Mouse (Mus musculus) heart, postnatal 4 days (tissue): ENCODE data around the gene Fhod1. TPM values are rescaled to one million over a fixed set of nuclear protein-coding genes. Genes with fewer than 3 reads are reported as not detected.

ENCODE experiments used
- DNase-seq: peaks from one replicate; pipeline ENCODE4 v3.0.0; 2021
- total RNA-seq, 2 experiments: library from RNA; stranded (reverse); gene quantifications; 2 replicates each; pipeline ENCODE4 v1.2.3; 2021

Fhod1 gene
- total RNA-seq, 2 experiments from 2014 or later = 9.0 to 10.4 TPM

DNA sequence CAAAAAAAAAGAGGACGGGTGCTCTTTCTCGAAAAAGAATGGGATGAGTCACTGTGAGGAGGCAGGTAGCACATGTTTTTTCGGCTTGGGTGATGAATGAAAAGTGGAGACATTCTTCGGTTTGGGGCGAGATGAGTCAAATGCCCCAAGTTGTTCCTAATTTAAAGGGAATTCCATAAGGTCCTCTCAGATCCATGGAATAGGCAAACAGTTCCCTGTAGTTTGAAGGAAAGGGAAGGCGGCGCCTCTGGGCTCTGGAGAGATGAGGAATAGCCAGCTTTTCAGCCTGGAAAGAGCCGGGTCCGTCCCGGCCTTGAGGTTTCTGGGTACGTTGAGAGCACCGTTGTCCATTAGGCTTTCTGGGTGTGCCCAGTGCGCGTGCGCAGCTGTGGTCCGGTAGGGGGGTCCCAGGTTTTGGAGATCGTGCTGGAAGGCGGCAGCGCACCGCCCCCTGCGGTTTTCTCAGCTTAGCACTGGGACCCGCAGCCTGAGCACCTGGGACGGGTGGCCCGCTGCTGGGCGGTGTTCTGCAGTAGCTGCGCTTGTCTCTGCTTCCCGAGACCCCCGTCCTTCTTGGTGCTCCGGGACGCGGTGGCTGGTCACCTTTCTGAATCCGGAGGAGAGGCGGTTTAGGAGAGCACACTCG is 820 bp upstream of the Fhod1 start, which contains the start of gene Slc9a5:
Gene Slc9a5, plus strand, starts transcription at position 394 of the 646 bp plus-strand sequence.
- DNase-seq = peak; percentile 59

DNA sequence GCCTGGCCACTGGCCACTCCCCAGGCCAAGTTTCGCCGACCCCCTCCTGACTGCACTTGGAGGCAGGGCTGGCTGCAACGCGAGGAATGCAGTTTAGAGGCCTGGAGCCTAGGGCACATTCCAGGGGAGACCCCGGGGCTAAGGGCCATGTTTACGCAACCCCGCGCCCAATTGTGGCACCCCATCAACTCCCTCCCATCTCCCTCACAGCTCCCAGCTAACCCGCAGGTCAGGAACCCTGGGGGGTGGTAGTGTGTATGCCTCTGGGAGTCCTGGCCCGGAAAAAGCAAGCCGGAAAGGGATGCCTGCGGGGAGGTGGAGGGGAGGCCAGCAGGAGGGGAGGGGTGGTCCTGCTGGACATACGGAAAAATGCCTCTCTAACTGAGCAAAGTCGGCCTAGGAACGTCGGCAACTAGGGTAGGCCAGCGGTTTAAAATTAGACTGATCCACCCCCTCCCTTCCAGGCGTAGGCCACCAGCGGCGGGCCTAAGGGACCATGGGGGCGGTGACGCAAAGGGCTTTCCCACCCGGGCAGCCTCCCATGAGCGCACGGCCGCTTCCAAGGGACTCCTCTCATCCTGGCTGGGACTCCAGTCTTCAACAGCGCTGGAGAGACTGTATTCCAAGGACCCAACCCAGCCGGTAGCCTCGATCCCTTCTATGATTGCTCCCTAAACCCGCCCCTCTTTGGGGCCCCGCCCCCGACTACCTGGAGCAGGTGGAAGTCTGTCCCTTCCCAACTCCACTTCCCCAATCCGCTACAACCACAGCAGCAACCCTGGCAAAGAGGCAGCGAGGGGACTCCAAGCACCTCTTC is 934 bp downstream of the Fhod1 start:
- peak; percentile 86 for DNase-seq

DNA sequence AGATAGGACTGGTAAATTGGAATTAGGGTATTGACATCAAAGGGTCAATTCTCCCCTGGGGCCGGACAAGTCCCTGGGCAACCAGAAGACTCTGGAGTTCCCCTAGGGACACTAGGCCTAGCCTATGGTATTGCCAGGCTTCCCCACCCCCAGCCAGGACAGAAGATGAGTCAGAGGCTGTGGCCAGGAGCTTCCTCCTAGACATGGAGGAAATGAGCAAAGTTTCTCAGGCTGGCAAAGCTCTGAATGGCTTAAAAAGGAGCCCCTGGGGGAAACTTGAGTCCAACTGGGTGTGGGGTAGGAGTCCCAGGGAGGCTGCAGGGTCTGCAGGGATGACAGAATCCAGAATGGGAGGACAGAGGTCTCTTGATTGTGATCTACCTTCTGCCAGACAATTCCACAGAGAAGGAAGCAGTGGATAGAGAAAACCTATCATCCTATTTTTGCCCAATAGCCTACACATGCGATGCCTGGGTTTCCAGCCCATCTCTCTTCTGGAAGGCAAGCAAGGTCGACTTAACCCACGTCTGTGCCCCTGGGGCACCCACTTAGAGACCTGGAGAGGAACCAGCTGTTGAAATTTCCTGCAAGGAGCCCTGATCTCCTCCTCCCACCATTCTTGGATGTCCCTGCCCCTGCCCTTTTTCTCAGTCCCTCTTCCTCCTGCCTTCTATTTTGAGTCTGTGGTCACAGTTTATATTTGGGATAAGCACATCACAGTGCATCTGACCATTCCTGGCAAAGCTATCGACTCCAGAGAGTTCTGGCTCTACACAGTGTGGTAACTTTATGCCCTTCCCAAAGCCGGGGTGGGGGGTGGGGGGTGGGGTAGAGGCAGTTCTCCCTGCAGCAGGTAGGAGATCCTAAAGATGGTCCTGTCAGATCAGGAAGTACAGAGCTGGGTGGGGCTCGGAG is 2.4 kb downstream of the Fhod1 start:
- DNase-seq = no peak

DNA sequence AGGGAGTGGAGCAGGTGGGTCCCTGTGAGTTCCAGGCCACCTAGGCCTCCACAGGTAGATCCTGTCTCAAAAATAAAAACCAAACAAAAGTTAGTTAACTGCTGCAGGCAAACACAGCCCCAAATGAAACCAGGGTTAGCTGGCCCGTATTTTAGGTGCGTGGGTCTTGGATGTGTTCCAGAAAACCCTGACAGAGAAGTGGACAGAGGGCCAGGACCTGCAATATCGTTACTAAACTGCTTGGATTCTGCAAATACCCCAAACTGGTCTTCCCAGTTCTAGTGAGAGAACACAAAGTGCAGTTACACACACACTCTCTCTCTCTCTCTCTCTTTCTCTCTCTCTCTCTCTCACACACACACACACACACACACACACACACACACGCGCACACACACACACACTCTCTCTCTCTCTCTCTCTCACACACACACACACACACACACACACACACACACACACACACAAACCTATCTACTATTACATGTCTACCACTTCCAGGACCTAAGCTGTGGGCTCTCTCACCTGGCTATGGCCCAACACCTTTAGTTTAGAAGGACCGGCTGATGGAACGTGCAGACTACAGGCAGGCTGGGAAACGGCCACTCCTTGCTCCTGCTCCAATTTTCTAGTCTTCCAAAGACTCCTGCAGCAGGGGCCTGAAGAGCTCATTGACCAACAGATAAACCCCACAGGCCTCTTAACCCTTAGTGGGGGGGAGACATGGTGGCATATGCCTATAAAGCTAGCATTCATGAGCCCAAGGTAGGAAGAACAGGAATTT is 3.8 kb downstream of the Fhod1 start:
- DNase-seq = no peak

DNA sequence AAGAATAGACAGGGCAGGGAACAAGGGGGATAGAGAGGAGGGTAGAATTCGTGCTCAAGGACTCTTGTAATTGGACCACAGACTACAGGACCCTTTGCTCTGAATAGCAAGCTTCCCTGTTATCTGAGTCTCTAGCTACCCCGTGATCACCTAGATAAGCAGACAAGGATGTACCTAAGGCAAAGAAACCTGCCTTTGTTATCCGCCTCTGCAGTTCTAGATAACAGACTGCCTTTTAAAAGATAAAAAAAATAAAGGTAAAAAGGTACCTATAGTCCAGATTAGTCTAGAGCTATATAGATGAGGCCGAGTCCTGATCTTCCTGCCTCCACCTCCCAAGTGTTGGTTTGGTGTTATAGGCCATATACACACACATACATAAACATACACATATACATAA is 5.0 kb downstream of the Fhod1 start:
- DNase-seq = no peak

DNA sequence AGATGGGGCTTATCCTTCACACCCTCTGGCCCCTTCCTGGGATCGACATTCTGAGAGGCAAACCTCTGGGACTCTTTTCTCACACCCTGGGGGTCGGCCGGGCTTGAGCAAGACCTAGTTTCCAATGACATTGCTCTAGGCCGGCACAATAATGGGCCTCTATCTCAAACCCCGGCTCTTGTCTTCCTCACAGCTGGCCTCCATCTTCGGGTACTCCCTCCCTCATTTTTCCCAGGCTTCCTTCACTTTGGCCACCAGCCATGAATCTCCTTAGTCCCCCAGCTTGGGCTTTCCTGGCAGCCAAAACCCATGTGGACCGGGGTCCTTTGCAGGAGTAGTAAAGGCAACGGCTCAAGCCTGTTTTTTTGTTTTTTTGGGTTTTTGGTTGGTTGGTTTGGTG is 6.4 kb downstream of the Fhod1 start:
- peak; percentile 46 for DNase-seq

DNA sequence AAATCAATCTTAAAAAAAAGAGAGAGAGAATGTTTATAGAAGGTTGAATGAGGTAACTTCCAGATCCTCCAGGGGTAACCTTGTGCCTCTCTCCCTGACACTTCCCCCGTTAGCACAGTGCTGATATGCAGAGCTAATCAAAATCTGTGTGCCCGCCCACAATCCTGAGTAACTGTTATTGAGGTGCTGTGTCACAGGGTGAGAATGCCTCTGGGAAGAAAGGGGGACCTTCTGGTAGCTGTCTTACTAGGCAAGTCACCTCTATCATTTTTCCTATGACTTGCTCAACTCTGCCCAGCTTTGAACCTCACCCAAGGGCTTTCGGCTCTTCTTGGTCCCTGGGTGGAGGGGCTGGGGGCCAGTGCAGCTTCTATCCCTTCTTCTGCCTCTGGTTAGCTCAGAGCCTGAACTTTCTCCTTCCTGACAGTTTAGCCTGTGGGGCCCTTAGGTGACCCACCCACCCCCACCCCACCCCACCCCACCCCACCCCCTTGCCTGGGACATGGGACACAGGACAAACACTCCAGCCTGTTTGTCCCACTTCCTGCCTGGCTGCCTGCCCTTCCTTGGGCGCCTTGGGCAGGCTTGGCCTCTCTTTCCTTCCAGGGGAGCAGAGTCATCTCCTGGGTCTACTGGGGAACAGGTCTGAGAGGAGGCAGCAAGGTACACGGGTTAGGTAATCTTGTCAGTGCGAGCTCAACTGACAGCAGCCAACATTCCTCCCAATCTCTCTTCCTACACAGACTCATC is 7.7 kb downstream of the Fhod1 start:
- DNase-seq = no peak

DNA sequence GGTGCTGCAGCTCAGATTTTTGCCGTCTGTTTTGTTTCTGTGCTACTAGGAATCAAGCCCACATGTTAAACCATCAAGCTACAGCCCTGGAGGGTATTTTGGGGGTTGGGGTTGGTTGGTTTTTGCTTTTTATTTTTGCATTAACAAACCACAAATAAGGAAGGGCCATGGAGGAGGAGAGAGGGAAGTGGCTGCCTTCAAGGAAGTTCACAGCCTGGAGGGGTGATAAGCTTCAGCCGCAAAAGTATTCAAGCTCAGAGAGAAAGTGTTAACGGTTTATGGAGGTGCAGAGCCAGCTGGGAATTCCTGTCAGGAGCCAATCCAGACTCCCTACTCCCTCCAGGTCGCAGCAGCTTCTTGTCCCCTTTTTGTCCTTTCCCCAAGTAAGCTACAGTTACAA is 8.8 kb downstream of the Fhod1 start:
- DNase-seq = no peak

DNA sequence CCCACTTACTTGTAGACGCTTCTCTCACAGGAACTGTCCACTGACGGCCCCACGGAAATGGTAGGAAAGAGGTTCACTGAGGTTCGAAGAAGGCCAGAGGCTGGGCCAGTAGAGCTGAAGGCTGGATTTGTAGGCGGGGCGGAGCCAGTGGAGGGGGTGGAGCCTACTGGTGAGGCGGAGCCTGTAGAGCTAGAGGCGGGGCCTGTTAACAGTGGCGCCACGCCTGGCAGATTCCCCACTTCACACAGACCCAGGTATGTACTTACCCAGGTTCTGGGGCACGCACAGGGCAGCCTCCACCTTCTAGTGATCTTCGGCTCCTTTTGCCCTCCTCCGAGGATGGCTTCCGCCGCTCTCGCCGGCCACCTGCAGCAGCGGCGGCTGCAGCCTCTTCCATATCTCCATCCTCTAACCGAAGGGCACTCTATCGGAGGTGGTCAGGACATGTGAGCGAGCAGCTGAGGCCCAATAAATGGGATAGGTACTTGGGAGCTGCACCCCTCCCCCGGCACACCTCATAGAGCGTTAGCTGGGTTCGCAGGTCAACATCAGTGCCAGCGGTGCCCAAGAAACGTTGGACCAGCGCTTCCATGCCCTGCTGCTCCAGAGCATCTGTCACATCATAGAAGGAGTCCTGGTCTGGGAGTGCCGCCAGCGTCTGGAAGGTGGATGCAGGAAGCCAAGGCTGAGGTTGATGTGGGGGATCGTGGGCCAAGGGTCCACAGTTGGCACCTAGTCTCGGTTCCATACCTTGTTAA is 11.2 kb downstream of the Fhod1 start:
- no peak for DNase-seq

DNA sequence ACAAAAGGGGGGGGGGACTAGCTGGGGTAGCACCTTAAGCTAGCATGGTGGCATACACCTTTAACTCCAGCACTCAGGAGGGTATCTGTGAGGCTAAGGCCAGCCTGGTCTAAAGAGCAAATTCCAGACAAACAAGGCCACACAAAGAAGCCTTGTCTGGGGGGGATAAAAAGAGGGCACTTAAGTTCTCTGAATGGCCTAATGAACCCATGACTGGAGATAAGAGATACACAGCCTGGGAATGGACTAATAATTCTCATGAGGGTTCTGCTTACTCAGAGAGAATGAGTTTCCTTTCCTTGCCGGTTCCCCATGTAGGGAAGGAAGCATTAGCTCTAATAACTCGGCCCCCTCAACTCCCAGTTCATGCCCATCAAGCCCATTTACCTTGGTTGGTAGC is 15.2 kb downstream of the Fhod1 start:
- DNase-seq = no peak

DNA sequence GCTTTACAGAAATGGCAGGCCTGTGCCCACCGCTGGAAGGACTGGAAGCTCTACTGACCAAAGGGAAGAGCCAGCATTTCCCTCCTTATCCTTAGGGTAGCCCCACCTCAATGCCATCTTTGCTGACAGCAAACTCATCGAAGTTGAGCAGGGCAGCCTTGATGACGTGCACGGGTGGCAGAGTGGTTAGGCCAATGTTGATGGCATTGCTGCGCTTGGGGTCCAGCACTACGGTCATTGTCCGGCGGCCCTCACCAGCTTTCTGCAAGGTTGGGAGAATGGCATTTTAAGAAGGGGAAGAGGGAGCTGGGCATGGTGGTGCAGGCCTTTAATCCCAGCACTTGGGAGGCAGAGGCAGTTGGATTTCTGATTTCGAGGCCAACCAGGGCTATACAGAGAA is 15.8 kb downstream of the Fhod1 start:
- no peak for DNase-seq

DNA sequence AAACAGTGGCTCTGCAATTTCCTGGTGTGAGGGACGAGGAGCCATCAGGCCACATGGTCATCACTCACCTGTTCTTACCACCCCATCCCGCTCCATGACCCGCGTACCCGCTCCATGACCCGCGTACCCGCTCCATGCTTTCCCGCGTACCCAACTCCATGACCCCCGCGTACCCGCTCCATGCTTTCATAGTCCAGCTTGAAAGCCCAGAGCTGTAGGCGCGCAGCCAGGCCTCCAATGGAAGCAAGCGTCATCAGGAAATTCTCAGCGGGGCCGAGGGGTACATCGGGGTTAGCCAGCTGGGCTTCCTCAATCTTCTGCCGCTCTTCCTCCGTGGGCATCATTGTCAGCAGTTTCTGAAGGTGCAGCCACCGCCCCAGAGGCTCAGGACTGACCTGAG is 16.3 kb downstream of the Fhod1 start:
- DNase-seq = no peak

DNA sequence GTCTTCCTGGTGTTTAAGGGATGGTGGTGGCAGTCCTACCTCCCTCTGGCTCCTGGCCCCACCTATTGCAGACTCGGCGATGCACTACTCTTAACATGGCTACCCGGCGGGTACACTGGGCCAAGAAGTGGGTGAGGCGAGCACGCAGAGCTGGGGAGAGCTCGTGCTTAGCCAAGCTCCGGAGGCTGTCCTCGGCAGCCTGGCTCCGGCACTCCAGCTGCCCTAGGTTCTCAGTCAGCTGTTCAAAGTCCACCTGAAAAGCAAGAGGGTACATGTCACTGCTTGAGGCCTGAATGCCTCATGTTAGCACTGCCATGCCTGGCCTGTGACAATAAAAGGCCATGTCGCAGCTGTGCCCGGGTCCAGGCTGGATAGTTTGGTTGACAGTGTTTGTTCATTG is 17.4 kb downstream of the Fhod1 start:
- DNase-seq = no peak

DNA sequence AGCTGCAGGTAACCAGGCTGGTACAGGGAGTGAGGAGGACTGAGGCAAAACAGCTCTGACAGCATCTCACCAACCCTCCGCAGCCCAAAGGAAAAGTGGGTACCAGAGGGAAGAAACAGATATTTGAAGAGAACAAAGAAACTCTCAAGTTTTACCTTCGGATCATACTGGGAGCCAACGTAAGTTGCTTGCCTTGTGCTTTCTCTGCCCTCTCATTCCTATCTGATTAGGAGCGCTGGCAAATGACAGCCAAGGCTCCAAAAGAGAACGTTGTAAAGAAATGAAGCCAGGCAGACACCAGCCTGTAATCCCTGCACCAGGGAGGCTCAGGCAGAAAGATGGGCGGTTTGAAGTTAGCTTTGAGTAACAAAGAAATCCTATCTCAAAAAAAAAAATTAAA is 20.8 kb downstream of the Fhod1 start:
- DNase-seq = no peak

DNA sequence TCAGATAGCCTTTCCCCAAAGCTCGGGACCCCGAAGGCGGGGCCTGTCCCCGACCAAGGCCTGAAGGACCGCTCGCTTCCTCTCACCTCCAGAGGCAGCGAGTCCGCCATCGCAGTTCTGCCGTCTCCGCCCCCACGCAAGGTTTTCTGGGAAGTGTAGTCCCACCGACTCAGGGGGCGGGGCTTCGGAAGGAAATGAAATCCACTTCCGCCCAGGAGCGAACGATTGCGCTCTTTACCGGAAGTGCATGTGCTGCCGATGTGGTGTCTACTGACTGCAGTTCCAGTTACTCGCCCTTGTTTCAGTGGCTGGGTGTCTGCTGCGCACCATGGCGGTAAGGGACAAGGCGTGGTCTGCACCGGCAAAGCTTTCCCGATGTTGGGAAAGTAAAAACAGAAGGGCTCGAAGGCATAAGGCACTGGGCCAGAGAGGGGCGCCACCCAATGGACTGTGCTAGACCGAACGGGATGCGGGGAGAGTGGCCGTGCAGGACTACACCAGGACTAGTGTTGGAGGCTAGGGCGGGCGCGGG is 21.5 kb downstream of the Fhod1 start, which contains the start of the genes Lrrc29 and Tmem208:
Gene Lrrc29, minus strand, starts transcription at position 138 of the 532 bp plus-strand sequence.
Gene Tmem208, plus strand, starts transcription at position 214 of the 532 bp plus-strand sequence.
- DNase-seq = peak; percentile 98

DNA sequence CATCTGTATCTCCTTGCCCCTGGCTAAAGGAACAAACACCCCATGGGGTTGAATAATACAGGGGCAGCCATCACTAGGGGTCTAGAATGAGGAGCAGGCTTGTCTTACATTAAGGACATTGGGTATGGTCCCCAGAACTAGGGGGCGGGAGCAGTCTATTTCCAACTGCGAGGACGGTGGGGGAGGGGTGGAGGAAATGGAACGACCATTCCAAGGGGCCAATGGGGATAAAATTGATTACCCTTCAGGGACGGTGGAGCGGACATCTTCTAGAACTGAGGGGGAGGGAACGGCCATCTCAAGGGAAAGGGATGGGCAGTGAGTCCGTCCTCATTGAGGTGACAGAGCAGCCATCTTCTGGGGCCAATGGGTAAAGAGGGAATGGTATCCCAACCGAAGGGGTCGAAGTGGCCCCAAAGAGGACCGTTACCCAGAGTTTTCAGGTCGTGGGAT is 22.1 kb downstream of the Fhod1 start:
- no peak for DNase-seq

DNA sequence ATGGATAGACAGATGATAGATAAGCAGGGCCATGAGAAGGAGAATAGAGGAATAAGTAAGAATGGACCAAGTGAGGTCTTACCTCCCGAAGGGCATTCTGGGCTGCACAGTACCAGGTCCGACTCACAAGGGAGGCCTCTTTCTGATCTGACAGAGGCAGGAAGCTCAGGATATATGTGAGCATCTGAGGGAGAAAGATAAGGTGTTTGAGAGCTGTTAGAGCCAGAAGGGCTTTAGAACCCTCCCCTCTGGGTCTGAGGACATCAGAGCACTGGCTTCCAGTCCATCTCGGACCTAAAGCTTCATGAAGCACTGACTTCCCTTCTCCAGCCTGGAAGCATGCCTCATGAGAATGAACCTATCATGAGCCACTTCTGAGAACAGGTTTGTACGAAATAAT is 24.6 kb downstream of the Fhod1 start:
- no peak for DNase-seq

DNA sequence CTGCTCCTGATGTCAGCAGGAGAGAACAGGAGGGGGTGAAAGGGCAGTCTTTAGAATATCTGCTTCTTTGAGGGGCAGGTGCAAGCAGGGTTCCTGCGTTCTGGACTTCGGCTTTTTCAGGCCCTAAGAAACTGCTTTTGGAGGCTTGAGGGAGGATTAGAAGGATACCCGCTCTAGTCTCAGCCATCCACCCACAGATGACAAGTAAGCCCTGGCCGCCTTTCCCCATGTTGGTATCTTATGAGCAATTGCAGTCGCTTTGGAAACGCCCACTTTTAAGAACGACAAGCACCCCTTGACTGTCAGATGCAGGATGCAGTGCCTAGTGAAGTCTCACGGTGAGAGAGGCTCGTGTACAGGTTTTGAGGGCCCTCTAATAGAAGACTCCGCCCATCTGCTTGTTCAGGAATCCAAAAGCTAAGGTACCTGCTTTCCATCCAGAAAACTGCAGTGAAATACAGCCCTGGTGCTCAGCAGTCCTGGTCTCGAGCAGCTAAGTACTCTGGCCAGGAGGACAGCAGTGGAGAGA is 29.0 kb downstream of the Fhod1 start:
- no peak for DNase-seq

DNA sequence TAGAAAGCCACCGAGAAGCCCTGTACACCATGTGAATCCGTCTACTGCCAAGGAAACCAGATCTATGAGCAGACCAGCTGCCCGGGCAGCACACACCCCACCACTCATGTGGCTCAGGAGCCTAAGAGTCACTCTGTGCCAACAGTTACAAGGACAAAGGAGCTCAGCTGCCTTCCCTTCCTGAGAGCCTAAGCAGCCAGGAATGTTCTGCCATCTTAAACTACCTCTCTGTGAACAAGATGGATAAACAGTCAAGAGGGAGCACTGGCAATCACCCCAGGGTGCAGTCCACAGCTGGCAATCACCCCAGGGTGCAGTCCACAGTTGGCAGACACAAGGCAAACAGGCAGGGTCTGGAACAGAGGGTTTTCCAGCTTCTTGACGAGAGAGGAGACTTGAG is 29.8 kb downstream of the Fhod1 start:
- DNase-seq = no peak
